Mouse (Mus musculus) lung, postnatal 36 days (tissue): ENCODE measurements around the gene Kcnmb4.

Experiments used
- DNase-seq: peaks from one replicate; pipeline ENCODE4 v3.0.0; 2022; ENCODE audit warnings: mixed read lengths

Kcnmb4 gene

DNA sequence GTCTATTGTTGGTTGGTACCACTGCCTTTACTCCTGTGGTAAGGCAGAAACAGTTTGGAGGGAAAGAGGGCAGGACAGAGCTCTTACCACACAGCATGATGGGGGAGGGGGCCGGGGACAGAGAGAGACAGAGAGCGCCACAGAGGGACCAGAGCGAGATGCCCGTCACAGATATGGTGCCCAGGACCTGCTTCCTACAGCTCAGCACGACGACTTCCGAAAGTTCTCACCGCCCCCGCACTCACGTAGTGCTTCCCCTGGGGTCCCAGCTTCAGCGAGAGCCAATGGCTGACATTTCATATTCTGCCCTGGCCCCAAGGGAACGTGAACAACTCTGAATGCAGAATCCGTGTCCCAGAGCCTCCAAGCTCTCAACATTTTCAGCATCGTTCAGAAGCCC, 76.1 kb downstream of the Kcnmb4 start:
- no peak for DNase-seq

GRCm38 (mm10) chr10:116396966-116397365, 76.7 kb downstream of the Kcnmb4 start:
- DNase-seq, result no peak

- no peak for DNase-seq
These were observed 77.4 kb downstream of the Kcnmb4 start for GRCm38 (mm10) chr10:116396279-116396678.

GRCm38 (mm10) chr10:116394585-116394984, 79.1 kb downstream of the Kcnmb4 start:
- DNase-seq, result no peak

GRCm38 (mm10) chr10:116393790-116394475, 79.7 kb downstream of the Kcnmb4 start:
- DNase-seq, result no peak

DNA sequence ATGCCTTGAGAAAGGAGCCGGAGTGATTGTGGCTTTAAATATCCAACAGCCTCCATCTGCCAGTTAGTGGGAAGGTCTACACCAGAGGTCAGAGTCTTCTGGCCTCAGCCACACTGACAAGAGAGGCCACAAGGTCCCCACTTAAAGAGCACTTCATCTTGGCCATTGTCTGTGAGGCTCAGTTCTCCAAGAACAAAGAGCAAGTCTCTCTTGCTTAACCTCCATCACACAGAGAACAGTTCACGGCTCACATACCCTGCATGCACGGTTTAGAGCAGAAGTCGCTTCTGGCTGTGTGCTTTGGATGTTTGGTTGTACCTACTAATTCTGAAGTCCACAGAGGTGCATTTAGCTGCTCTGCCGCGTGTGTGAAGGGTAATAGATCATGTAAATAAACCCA, 84.8 kb downstream of the Kcnmb4 start:
- DNase-seq, result no peak

GRCm38 (mm10) chr10:116386391-116386885, 87.2 kb downstream of the Kcnmb4 start:
- DNase-seq, result no peak

GRCm38 (mm10) chr10:116384401-116384800, 89.3 kb downstream of the Kcnmb4 start:
- DNase-seq, result no peak

- no peak for DNase-seq
These were observed 90.6 kb downstream of the Kcnmb4 start for GRCm38 (mm10) chr10:116382826-116383685.

- no peak for DNase-seq
These were observed 96.8 kb downstream of the Kcnmb4 start for GRCm38 (mm10) chr10:116376853-116377252.

GRCm38 (mm10) chr10:116374111-116374510, 99.6 kb downstream of the Kcnmb4 start:
- DNase-seq, result no peak

GRCm38 (mm10) chr10:116370991-116371725, 102.5 kb downstream of the Kcnmb4 start:
- DNase-seq, result no peak
